Mouse (Mus musculus): ENCODE measurements around the gene Rnaseh1.

- TF ChIP-seq CTCF (IDR thresholded peaks at IDR 0.05; ENCODE audit: borderline replicate concordance, insufficient read depth, low read length) (no peak), POLR2A (IDR thresholded peaks at IDR 0.05; ENCODE audit: low read depth, low read length) (no peak)
These were observed 45.9 kb upstream of the Rnaseh1 start for GRCm38 (mm10) chr12:28603494-28603893.

Data from embryonic fibroblast, embryonic 13.5 days (primary cell).